Mouse (Mus musculus) lung, adult 2 months (tissue): ENCODE measurements around the gene Slc44a1.

Source experiments
- CTCF ChIP-seq: fragments of 200-500 bp; IDR thresholded peaks from 2 replicates; pipeline ENCODE4 v1.5.1; 2011; ENCODE audit warnings: mild to moderate bottlenecking, low read length, control low read depth; ENCODE audit not compliant: insufficient read depth
- POLR2A ChIP-seq: fragments of 200-500 bp; IDR thresholded peaks from 2 replicates; pipeline ENCODE4 v1.6.1; 2011; ENCODE audit warnings: low read depth, mild to moderate bottlenecking, control low read depth, low read length, borderline replicate concordance; ENCODE audit errors: extremely low read depth

DNA sequence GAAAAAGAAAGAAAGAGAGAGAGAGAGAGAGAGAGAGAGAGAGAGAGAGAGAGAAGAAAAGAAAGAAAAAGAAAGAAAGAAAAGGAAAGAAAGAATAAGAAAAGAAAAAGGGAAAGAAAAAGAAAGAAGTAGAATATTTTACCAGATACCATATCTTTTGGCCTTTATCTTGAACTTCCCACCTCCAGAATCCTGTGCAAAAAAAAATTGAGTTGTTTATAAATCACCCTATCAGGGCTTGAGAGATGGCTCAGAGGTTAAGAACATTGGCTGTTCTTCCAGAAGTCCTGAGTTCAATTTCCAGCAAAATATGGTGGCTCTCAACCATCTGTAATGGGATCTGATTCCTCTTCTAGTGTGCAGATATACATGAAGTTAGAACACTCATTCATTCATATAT, 33.3 kb upstream of the Slc44a1 start:
- TF ChIP-seq CTCF = no peak
- no peak for TF ChIP-seq POLR2A
